In genomic region chr10:22644853-22645491, GRCm38 (mm10) we compare ENCODE assay signal across 8 mouse cellular contexts. TPM values are rescaled to one million over a fixed set of nuclear protein-coding genes. Genes with fewer than 3 reads are reported as not detected.
DNase-seq lines count a peak whose midpoint lies in the region; TF ChIP-seq lines count a peak whose summit lies in the region.

Gene Slc2a12 (plus strand): TSS chr10:22645011.

- TF ChIP-seq CTCF in left cerebral cortex, adult 2 months (IDR thresholded peaks at IDR 0.05), result peak; percentile 36

- DNase-seq in adrenal gland, postnatal 36 days, result peak; percentile 71 to 77
- DNase-seq in embryo, embryonic 11.5 days (ENCODE audit: low read depth, low spot score), result peak; percentile 51
- DNase-seq in gastrocnemius, postnatal 36 days, result peak; percentile 65 to 73
- DNase-seq in induced T-regulatory cell, adult 2 months (ENCODE audit: low read depth), result peak; percentile 15
- DNase-seq in left cerebral cortex, adult 2 months (ENCODE audit: extremely low spot score in 1 of 2, low spot score in 2 of 2), result peak; percentile 50 to 67
- DNase-seq in lung, postnatal 36 days, result peak; percentile 67
- DNase-seq in right cerebral cortex, adult 18-20 months, result peak; percentile 62
- DNase-seq in urinary bladder, postnatal 4 days (ENCODE audit: low spot score in 2 of 2), result peak; percentile 52 to 69

- intact Hi-C loops in gastrocnemius, postnatal 36 days (cut with DNase I), result no loop called here
- intact Hi-C loops in left cerebral cortex, adult 2 months (cut with DNase I), result no loop called here

- H3K27ac ChIP-seq in left cerebral cortex, adult 2 months, result peak within 1 kb of the TSS; percentile 82

- peak within 1 kb of the TSS; percentile 53 for H3K4me3 ChIP-seq in left cerebral cortex, adult 2 months

RNA-seq across cellular contexts. Expression of gene Slc2a12, which starts in this region (rescaled TPM):
- under 1 TPM; 0.89 to 0.99 TPM for total RNA-seq in adrenal gland, postnatal 36 days (2021)
- 10 to 100 TPM; 11.5 to 14.4 TPM for total RNA-seq in gastrocnemius, postnatal 36 days (2021)
- 1 to 10 TPM; 4.2 to 4.6 TPM for total RNA-seq in left cerebral cortex, adult 2 months (2021)

Comparison
In these comparisons a context has a peak if more than half of its experiments do, and no peak if none do; other contexts are left out.
1. Peak in every context shown above with its lines: DNase-seq, H3K4me3 ChIP-seq and H3K27ac ChIP-seq.
2. Peak in DNase-seq in adrenal gland, postnatal 36 days; RNA of the gene not detected or under 1 TPM.
3. DNase-seq: peak in every context shown above with its lines; median percentile 74 in adrenal gland, postnatal 36 days; 69 in gastrocnemius, postnatal 36 days; 67 in lung, postnatal 36 days; 62 in right cerebral cortex, adult 18-20 months; 60 in urinary bladder, postnatal 4 days; 58 in left cerebral cortex, adult 2 months; 51 in embryo, embryonic 11.5 days; 15 in induced T-regulatory cell, adult 2 months.